Mouse (Mus musculus) forebrain, embryonic 12.5 days (tissue): ENCODE measurements around the gene Llgl2. TPM values are rescaled to one million over a fixed set of nuclear protein-coding genes. Genes with fewer than 3 reads are reported as not detected.

ENCODE experiments used
- ATAC-seq: fragments of 200-750 bp; cut with Nextera tagmentation; 2 replicates; pipeline ENCODE4 v1.8.0; 2017; ENCODE audit warnings: moderate TSS enrichment; ENCODE audit not compliant: low FRiP score
- H3K27ac ChIP-seq: fragments of 300-500 bp; sonication (generic); 2 replicates; pipeline ENCODE4 v1.5.1; 2016; ENCODE audit warnings: mild to moderate bottlenecking
- H3K27me3 ChIP-seq: fragments of 300-500 bp; sonication (generic); 2 replicates; pipeline ENCODE4 v1.6.1; 2016; ENCODE audit warnings: mild to moderate bottlenecking
- H3K36me3 ChIP-seq: fragments of 300-500 bp; sonication (generic); replicated peaks from 2 replicates; pipeline ENCODE4 v1.6.1; 2016; ENCODE audit warnings: mild to moderate bottlenecking
- H3K4me1 ChIP-seq: fragments of 300-500 bp; sonication (generic); 2 replicates; pipeline ENCODE4 v1.6.1; 2016
- H3K4me2 ChIP-seq: fragments of 300-500 bp; sonication (generic); 2 replicates; pipeline ENCODE4 v1.6.1; 2016; ENCODE audit warnings: mild to moderate bottlenecking, moderate library complexity
- H3K4me3 ChIP-seq: fragments of 300-500 bp; sonication (generic); replicated peaks from 2 replicates; pipeline ENCODE4 v1.5.1; 2016; ENCODE audit warnings: mild to moderate bottlenecking
- H3K9ac ChIP-seq: fragments of 300-500 bp; sonication (generic); 2 replicates; pipeline ENCODE4 v1.6.1; 2016; ENCODE audit warnings: mild to moderate bottlenecking
- H3K9me3 ChIP-seq: fragments of 300-500 bp; sonication (generic); 2 replicates; pipeline ENCODE4 v1.6.1; 2016
- WGBS: fragments of 180-500 bp; shearing (Covaris S2); methylation state at CpG from one replicate; pipeline ENCODE4 v1.1.7; 2016; 5-methylcytosine and 5-hydroxymethylcytosine counted together
- polyA plus RNA-seq: library from polyadenylated mRNA; unstranded; fragments of >200 nt; fragmentation: Nextera tagmentation; extraction: Ambion mirVana; gene quantifications from 2 replicates; pipeline ENCODE4 v1.2.1, GENCODE M21; 2016

Gene Llgl2
- polyA plus RNA-seq, 1 experiment from 2014 or later, result 2.4 TPM

DNA sequence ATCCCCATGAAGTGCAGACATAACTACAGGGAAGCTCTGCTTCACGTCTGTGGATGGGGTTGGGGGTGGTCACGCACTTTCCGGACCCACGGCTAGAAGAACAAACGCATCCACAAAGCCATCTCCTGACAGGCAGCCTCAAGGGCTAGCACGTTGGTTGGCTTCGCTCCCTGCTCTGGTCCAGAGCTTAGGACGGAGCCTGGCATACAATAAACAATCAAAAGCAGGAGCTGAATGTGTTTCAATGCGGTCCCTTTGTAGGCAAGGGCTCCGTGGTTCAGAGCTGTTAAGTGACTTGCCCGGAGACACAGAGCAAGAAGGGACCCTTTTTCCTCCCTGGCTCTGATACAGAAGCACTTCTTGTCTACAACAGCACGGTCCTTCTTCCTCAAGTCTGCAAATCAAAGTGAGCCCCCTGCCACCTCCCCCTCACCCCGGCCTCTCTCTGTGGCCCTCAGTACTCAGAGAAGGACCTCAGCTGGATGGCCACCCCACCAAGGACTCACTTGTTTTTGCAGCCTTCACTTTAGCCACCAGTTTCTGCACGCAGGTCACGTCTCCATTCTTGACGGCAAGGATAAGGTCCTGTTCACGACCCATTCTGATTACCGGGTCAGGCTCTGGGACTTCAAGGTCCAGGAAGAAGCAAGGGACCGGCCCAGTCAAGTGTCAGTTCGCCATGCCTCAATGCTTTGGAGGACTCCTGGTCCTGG, 12.3 kb upstream of the Llgl2 start:
- Histone ChIP-seq H3K36me3 (peaks cover 22% of the 10 kb centered on the region), H3K4me3 (peak overlapping the region; percentile 95), H3K27ac (no peak overlapping the region), H3K9ac (peak overlapping the region; percentile 30; the same call in 1 of the 2 replicates), H3K4me2 (peak overlapping the region; percentile 85), H3K27me3 (no peaks in the 10 kb centered on the region), H3K4me1 (peaks cover 81% of the 10 kb centered on the region), H3K9me3 (no peaks in the 10 kb centered on the region)
- 87% methylated on average over 20 of the region's 20 CpGs for WGBS
- no peak for ATAC-seq

- H3K27me3 ChIP-seq, result no peaks in the 10 kb centered on the region
- no peak overlapping the region for H3K27ac ChIP-seq
- no peaks in the 10 kb centered on the region for H3K9me3 ChIP-seq
- peaks cover 23% of the 10 kb centered on the region for H3K36me3 ChIP-seq
- H3K4me3 ChIP-seq, result peak overlapping the region; percentile 95
- H3K4me2 ChIP-seq, result peak overlapping the region; percentile 85
- WGBS, result 52% methylated on average over 7 of the region's 7 CpGs
- ATAC-seq, result no peak
- H3K4me1 ChIP-seq, result peaks cover 78% of the 10 kb centered on the region
- peak overlapping the region; percentile 90 for H3K9ac ChIP-seq
These were observed 11.8 kb upstream of the Llgl2 start for GRCm38 (mm10) chr11:115812095-115812494.

GRCm38 (mm10) chr11:115812533-115813420, 11.1 kb upstream of the Llgl2 start:
- WGBS, result 4% methylated on average over 27 of the region's 28 CpGs
- peak overlapping the region; percentile 73 for H3K27ac ChIP-seq
- peaks cover 71% of the 10 kb centered on the region for H3K4me1 ChIP-seq
- H3K4me3 ChIP-seq, result peak overlapping the region; percentile 95
- H3K9ac ChIP-seq, result peak overlapping the region; percentile 90
- peak; percentile 18 for ATAC-seq
- peak overlapping the region; percentile 85 for H3K4me2 ChIP-seq
- no peaks in the 10 kb centered on the region for H3K27me3 ChIP-seq
- H3K36me3 ChIP-seq, result peaks cover 27% of the 10 kb centered on the region
- no peaks in the 10 kb centered on the region for H3K9me3 ChIP-seq

- peaks cover 62% of the 10 kb centered on the region for H3K4me1 ChIP-seq
These were observed 10.1 kb upstream of the Llgl2 start, which contains the start of gene Caskin2 for GRCm38 (mm10) chr11:115813507-115814296. Caskin2 (minus strand) TSS chr11:115813639.

DNA sequence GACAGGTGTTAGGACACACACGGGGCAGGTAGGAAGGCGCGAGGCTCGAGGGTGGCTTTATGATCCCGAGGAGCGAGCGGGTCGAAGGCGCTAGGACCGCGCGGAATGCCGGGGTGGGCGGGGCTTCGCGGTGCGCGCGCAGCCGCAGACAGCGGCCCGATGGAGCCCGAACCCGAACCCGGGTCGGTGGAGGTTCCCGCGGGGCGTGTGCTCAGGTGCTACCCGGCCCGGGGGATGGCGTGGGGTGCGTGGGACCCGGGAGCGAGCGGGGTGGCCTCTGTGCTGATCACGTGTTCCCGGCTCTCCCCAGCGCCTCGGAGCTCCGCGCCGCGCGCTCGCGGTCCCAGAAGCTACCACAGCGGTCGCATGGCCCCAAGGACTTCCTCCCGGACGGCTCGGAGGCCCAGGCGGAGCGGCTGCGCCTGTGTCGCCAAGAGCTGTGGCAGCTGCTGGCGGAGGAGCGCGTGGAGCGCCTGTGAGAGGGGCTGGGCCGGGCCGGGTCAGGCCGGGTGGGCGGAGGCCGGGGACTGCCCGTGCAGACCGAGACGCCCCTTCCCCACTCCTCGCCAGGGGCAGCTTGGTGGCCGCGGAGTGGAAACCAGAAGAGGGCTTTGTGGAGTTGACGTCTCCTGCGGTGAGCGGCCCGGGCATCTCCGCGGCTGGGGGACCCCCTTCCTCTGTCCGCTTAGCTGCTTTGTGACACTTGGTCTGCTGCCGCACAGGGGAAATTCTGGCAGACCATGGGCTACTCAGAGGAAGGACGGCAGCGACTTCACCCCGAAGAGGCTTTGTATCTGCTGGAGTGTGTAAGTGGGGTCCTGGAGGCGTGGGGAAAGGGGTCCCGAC, 9.0 kb upstream of the Llgl2 start, which contains the start of gene Tsen54:
TSS of gene Tsen54 (plus strand) at position 120 of the 846 bp plus-strand sequence.
- H3K27ac ChIP-seq, result peak within 1 kb of the TSS; percentile 83
- H3K36me3 ChIP-seq, result peaks cover 33% of the 10 kb centered on the region
- H3K4me3 ChIP-seq, result peak within 1 kb of the TSS; percentile 95
- under 1% methylated on average over 65 of the region's 84 CpGs for WGBS
- H3K4me2 ChIP-seq, result peak within 1 kb of the TSS; percentile 85
- H3K9me3 ChIP-seq, result no peaks in the 10 kb centered on the region
- peak within 1 kb of the TSS; percentile 90 for H3K9ac ChIP-seq
- peak; percentile 67 for ATAC-seq
- H3K27me3 ChIP-seq, result no peaks in the 10 kb centered on the region
- peaks cover 51% of the 10 kb centered on the region for H3K4me1 ChIP-seq

More at GRCm38 (mm10) chr11:115813507-115814296, 10.1 kb upstream of the Llgl2 start, which contains the start of gene Caskin2:
- Histone ChIP-seq H3K36me3 (peaks cover 30% of the 10 kb centered on the region), H3K4me3 (peak within 1 kb of the TSS; percentile 95), H3K9me3 (no peaks in the 10 kb centered on the region), H3K27me3 (no peaks in the 10 kb centered on the region), H3K27ac (peak within 1 kb of the TSS; percentile 83), H3K4me2 (peak within 1 kb of the TSS; percentile 85), H3K9ac (peak within 1 kb of the TSS; percentile 90)
- under 1% methylated on average over 42 of the region's 44 CpGs for WGBS
- ATAC-seq, result peak; percentile 91

DNA sequence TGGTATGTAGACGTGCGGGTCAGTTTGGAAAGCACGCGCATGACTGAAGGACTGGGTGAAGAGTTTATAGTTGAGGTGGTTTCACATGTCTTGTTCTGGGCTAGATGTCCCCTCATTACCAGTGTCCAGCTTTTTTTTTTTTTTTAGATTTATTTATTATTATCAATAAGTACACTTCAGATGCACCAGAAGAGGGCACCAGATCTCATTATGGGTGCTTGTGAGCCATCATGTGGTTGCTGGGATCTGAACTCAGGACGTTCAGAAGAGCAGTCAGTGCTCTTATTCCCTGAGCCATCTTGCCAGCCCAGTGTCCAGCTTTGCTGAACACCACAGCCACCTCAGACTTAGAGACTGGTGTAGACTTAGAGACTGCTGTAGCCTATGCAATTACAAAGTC, 6.5 kb upstream of the Llgl2 start:
- no peak overlapping the region for H3K4me2 ChIP-seq
- H3K9ac ChIP-seq, result no peak overlapping the region
- H3K36me3 ChIP-seq, result peaks cover 39% of the 10 kb centered on the region
- no peaks in the 10 kb centered on the region for H3K9me3 ChIP-seq
- whole genome bisulfite sequencing, result 85% methylated on average over 5 of the region's 5 CpGs
- peaks cover 26% of the 10 kb centered on the region for H3K4me1 ChIP-seq
- 0 out of 2 replicates have a peak, but pooled peaks cover 1% of the 10 kb centered on the region for H3K27me3 ChIP-seq
- H3K27ac ChIP-seq, result no peak overlapping the region
- no peak for ATAC-seq
- no peak overlapping the region for H3K4me3 ChIP-seq

- Histone ChIP-seq H3K27me3 (peaks cover 28% of the 10 kb centered on the region), H3K36me3 (peaks cover 45% of the 10 kb centered on the region), H3K4me3 (no peak overlapping the region), H3K9ac (no peak overlapping the region), H3K4me1 (peaks cover 30% of the 10 kb centered on the region), H3K4me2 (no peak overlapping the region), H3K9me3 (no peaks in the 10 kb centered on the region), H3K27ac (no peak overlapping the region)
- no peak for ATAC-seq
- WGBS, result 89% methylated on average over 16 of the region's 16 CpGs
These were observed 3.8 kb upstream of the Llgl2 start for GRCm38 (mm10) chr11:115819915-115820623.

DNA sequence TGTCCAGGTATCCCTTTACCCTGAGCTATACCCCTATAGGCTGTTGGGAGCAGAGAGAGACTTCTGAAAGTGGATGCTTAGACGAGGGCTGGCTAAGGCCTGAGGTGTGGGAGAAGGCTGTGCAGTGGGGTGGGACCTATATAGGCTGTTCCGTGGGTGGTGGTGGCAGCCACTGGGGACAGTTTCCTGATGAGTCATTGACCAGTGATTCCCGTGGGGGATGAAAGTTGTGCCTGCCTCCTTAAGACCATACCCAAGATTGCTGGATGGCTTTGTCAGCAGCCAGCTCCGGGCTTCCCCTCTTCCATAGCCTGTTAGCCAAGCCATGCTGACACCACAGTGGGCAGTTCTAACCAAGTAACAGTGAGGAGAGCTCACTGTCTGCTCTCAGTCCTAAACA, 2.8 kb upstream of the Llgl2 start:
- H3K27me3 ChIP-seq, result peaks cover 37% of the 10 kb centered on the region
- no peak overlapping the region for H3K9ac ChIP-seq
- WGBS, result 87% methylated on average over 4 of the region's 4 CpGs
- no peak overlapping the region for H3K27ac ChIP-seq
- no peak for ATAC-seq
- H3K4me2 ChIP-seq, result no peak overlapping the region
- peaks cover 45% of the 10 kb centered on the region for H3K36me3 ChIP-seq
- no peaks in the 10 kb centered on the region for H3K9me3 ChIP-seq
- H3K4me3 ChIP-seq, result no peak overlapping the region
- peaks cover 20% of the 10 kb centered on the region for H3K4me1 ChIP-seq

- peaks cover 31% of the 10 kb centered on the region for H3K36me3 ChIP-seq
- H3K27ac ChIP-seq, result no peak overlapping the region
- H3K4me2 ChIP-seq, result peak overlapping the region; percentile 90
- no peak overlapping the region for H3K9ac ChIP-seq
- ATAC-seq, result no peak
- H3K4me3 ChIP-seq, result peak overlapping the region; percentile 64
- no peaks in the 10 kb centered on the region for H3K9me3 ChIP-seq
- H3K27me3 ChIP-seq, result peaks cover 75% of the 10 kb centered on the region
- peaks cover 18% of the 10 kb centered on the region for H3K4me1 ChIP-seq
- WGBS, result 14% methylated on average over 11 of the region's 11 CpGs
These were observed 964 bp downstream of the Llgl2 start for GRCm38 (mm10) chr11:115824813-115825212.

- Histone ChIP-seq H3K27ac (no peak overlapping the region), H3K4me3 (no peak overlapping the region), H3K9me3 (no peaks in the 10 kb centered on the region), H3K27me3 (peaks cover 91% of the 10 kb centered on the region), H3K9ac (no peak overlapping the region), H3K36me3 (peaks cover 14% of the 10 kb centered on the region), H3K4me2 (no peak overlapping the region), H3K4me1 (peaks cover 18% of the 10 kb centered on the region)
- ATAC-seq, result no peak
- 46% methylated on average over 5 of the region's 5 CpGs for WGBS
These were observed 2.6 kb downstream of the Llgl2 start for GRCm38 (mm10) chr11:115826487-115826886.
